Mouse (Mus musculus): ENCODE results near the gene Galr3. TPM values are rescaled to one million over a fixed set of nuclear protein-coding genes. Genes with fewer than 3 reads are reported as not detected.
A peak's percentile ranks its signal among the peaks of the same experiment; 100 is the strongest.
"Not testable (repeated sequence)": the region's sequence is repeated elsewhere in the genome, so short reads cannot be mapped to it uniquely, and the experiment has no call there.

The Galr3 gene
- polyA plus RNA-seq, 1 experiment from 2014 or later: not detected

DNA sequence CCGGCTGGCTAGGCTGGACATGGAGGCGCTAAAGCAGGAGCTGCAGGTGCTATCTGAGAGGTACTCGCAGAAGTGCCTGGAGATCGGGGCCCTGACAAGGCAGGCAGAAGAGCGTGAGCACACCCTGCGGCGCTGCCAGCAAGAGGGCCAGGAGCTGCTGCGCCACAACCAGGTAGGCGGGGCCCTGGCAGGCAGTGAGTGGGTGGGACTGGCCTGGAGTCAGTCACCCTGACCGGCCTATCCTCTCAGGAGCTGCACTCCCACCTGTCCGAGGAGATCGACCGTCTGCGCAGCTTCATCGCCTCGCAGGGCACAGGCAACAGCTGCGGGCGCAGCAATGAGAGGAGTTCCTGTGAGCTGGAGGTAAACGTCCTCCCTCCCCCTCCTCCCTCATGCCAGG, 39.6 kb upstream of the Galr3 start:
- H3K36me3 ChIP-seq (ENCODE audit: control insufficient read depth, insufficient read depth, low read length): peaks cover 32% of the 10 kb centered on the region
- no peak for DNase-seq (ENCODE audit: low spot score)

DNA sequence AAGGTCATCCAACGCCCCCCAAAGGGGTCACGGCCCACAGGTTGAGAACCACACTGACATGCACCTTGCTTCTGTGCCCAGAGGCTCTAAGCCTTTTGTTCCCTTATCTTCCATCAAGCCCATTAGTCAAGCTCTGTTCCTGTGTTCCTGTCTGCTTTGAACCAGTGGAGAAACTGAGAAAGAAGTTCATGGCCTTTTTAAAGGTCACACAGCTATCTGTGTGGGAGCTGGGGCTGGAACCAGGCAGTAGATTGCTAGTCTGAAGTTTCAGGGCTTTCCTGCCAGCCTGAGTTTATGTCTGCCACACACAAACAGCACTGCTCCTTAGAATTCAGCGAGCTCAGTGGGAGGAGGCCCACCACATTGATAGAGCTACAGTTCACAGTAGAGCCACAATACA, 38.6 kb upstream of the Galr3 start:
- DNase-seq (ENCODE audit: low spot score): no peak
- no peak overlapping the region for H3K9ac ChIP-seq (ENCODE audit: low read length)
- no peak for ATAC-seq (ENCODE audit: insufficient number of reproducible peaks, low FRiP score, low TSS enrichment, low read depth)
- 89% methylated on average over 3 of the region's 3 CpGs for WGBS
- no peak overlapping the region for H3K27ac ChIP-seq (replicated peaks; ENCODE audit: low read depth, low read length)
- no peaks in the 10 kb centered on the region for H3K27me3 ChIP-seq (ENCODE audit: control insufficient read depth, insufficient read depth, low read length)
- H3K9me3 ChIP-seq (ENCODE audit: control insufficient read depth, low read length): no peaks in the 10 kb centered on the region
- no peak overlapping the region for H3K4me2 ChIP-seq (ENCODE audit: low read depth, severe bottlenecking)
- H3K4me1 ChIP-seq (ENCODE audit: control insufficient read depth, insufficient read depth, low read length): no peaks in the 10 kb centered on the region
- peaks cover 32% of the 10 kb centered on the region for H3K36me3 ChIP-seq (ENCODE audit: control insufficient read depth, insufficient read depth, low read length)
- H3K4me3 ChIP-seq (ENCODE audit: low read depth, low read length): no peak overlapping the region

More for the DNA sequence above, 39.6 kb upstream of the Galr3 start:
- no peaks in the 10 kb centered on the region for H3K27me3 ChIP-seq (ENCODE audit: control insufficient read depth, insufficient read depth, low read length)
- H3K27ac ChIP-seq (replicated peaks; ENCODE audit: low read depth, low read length): no peak overlapping the region
- H3K4me1 ChIP-seq (ENCODE audit: control insufficient read depth, insufficient read depth, low read length): no peaks in the 10 kb centered on the region
- no peak overlapping the region for H3K4me3 ChIP-seq (ENCODE audit: low read depth, low read length)
- H3K9me3 ChIP-seq (ENCODE audit: control insufficient read depth, low read length): no peaks in the 10 kb centered on the region
- WGBS: 40% methylated on average over 19 of the region's 19 CpGs
- H3K9ac ChIP-seq (ENCODE audit: low read length): no peak overlapping the region
- H3K4me2 ChIP-seq (ENCODE audit: low read depth, severe bottlenecking): no peak overlapping the region
- ATAC-seq (ENCODE audit: insufficient number of reproducible peaks, low FRiP score, low TSS enrichment, low read depth): no peak

DNA sequence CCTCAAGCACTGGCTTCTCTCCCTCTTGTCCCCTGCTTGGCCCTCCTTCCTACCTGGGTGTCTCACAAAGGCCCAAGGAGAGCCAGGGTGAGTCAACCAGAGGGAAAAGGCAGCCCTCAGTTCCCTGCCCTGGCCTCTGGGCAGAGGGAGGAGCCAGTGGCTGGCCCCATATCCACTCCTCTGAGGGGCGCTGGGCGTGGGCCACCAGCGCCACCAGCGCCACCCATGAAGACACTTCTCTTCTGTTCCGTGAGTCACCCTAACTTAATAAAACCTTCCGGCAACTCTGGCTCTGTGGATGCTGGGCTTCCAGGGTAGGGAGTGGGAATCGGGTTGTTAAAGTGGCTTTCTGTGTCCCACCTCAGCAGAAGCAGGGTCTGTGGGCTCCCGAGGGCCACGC, 36.1 kb upstream of the Galr3 start:
- Histone ChIP-seq H3K27ac (replicated peaks; ENCODE audit: low read depth, low read length) (no peak overlapping the region), H3K4me2 (ENCODE audit: low read depth, severe bottlenecking) (no peak overlapping the region), H3K9ac (ENCODE audit: low read length) (no peak overlapping the region), H3K27me3 (ENCODE audit: control insufficient read depth, insufficient read depth, low read length) (no peaks in the 10 kb centered on the region), H3K9me3 (ENCODE audit: control insufficient read depth, low read length) (no peaks in the 10 kb centered on the region), H3K4me3 (ENCODE audit: low read depth, low read length) (no peak overlapping the region), H3K36me3 (ENCODE audit: control insufficient read depth, insufficient read depth, low read length) (peaks cover 30% of the 10 kb centered on the region), H3K4me1 (ENCODE audit: control insufficient read depth, insufficient read depth, low read length) (no peaks in the 10 kb centered on the region)
- no peak for ATAC-seq (ENCODE audit: insufficient number of reproducible peaks, low FRiP score, low TSS enrichment, low read depth)
- WGBS: 93% methylated on average over 9 of the region's 9 CpGs
- no peak for DNase-seq (ENCODE audit: low spot score)

DNA sequence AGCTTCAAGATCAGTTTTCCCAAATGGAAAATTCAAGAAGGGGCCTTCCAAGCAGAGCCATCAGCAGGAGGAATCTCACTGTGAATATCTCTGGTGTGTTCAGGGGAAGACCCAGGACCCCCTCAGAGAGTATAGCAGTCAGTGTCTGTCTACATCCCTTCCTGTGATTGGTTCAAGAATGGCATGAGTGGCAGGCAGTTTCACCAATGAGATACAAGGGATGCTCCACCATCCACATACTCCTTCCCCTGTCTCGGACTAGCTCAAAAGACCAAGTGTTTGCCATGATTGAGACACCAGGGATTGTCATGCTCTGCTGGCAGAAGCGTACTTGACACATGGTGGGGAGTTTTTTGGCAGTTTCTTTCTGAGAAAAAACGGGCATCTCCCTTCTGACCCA, 35.0 kb upstream of the Galr3 start:
- no peak for DNase-seq (ENCODE audit: low spot score)
- peaks cover 25% of the 10 kb centered on the region for H3K36me3 ChIP-seq (ENCODE audit: control insufficient read depth, insufficient read depth, low read length)
- 78% methylated on average over 3 of the region's 3 CpGs for WGBS

DNA sequence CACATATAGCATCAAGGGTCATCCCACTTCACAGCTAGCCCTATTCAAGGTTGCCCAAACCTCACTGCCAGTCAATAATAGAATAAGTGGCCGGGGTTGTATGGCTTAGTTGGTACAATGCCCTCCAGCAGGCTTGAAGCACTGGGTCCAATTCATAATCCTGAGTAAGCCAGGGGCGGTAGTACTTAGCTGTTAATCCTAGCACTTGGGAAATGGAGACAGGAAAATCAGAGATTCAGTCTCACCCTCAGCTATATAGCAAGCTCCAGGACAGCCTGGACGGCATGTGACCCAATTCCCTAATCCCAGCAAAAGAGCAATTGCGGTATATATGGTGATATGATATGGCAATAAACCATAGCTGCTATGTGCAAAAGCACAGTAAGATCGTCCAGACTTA, 34.6 kb upstream of the Galr3 start:
- Histone ChIP-seq H3K9ac (ENCODE audit: low read length) (no peak overlapping the region), H3K4me1 (ENCODE audit: control insufficient read depth, insufficient read depth, low read length) (no peaks in the 10 kb centered on the region), H3K36me3 (ENCODE audit: control insufficient read depth, insufficient read depth, low read length) (peaks cover 23% of the 10 kb centered on the region), H3K9me3 (ENCODE audit: control insufficient read depth, low read length) (no peaks in the 10 kb centered on the region), H3K4me2 (ENCODE audit: low read depth, severe bottlenecking) (no peak overlapping the region), H3K27ac (replicated peaks; ENCODE audit: low read depth, low read length) (no peak overlapping the region), H3K27me3 (ENCODE audit: control insufficient read depth, insufficient read depth, low read length) (no peaks in the 10 kb centered on the region), H3K4me3 (ENCODE audit: low read depth, low read length) (no peak overlapping the region)
- DNase-seq (ENCODE audit: low spot score) (no peak), ATAC-seq (ENCODE audit: insufficient number of reproducible peaks, low FRiP score, low TSS enrichment, low read depth) (no peak)
- WGBS: 92% methylated on average over 5 of the region's 5 CpGs

More for the DNA sequence above, 35.0 kb upstream of the Galr3 start:
- Histone ChIP-seq H3K27me3 (ENCODE audit: control insufficient read depth, insufficient read depth, low read length) (no peaks in the 10 kb centered on the region), H3K27ac (replicated peaks; ENCODE audit: low read depth, low read length) (no peak overlapping the region), H3K4me1 (ENCODE audit: control insufficient read depth, insufficient read depth, low read length) (no peaks in the 10 kb centered on the region), H3K4me3 (ENCODE audit: low read depth, low read length) (no peak overlapping the region), H3K9ac (ENCODE audit: low read length) (no peak overlapping the region), H3K4me2 (ENCODE audit: low read depth, severe bottlenecking) (no peak overlapping the region), H3K9me3 (ENCODE audit: control insufficient read depth, low read length) (no peaks in the 10 kb centered on the region)
- ATAC-seq (ENCODE audit: insufficient number of reproducible peaks, low FRiP score, low TSS enrichment, low read depth): no peak

DNA sequence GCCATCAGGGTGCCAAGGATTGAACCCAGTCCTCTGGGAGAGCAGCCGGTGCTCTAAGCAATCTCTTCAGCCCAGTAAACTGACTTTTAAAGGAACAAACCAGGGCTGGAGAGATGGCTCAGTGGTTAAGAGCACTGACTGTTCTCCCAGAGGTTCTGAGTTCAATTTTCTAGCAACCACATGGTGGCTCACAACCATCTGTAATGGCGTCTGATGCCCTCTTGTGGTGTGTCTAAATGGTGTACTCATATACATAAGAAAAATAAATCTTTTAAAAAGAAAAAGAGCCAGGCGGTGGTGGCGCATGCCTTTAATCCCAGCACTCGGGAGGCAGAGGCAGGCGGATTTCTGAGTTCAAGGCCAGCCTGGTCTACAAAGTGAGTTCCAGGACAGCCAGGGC, 33.8 kb upstream of the Galr3 start:
- H3K9me3 ChIP-seq (ENCODE audit: control insufficient read depth, low read length); DNase-seq (ENCODE audit: low spot score); H3K4me1 ChIP-seq (ENCODE audit: control insufficient read depth, insufficient read depth, low read length); H3K27me3 ChIP-seq (ENCODE audit: control insufficient read depth, insufficient read depth, low read length); H3K27ac ChIP-seq (replicated peaks; ENCODE audit: low read depth, low read length); ATAC-seq (ENCODE audit: insufficient number of reproducible peaks, low FRiP score, low TSS enrichment, low read depth); H3K4me3 ChIP-seq (ENCODE audit: low read depth, low read length); H3K9ac ChIP-seq (ENCODE audit: low read length); H3K4me2 ChIP-seq (ENCODE audit: low read depth, severe bottlenecking): not testable (repeated sequence)
- WGBS: 95% methylated on average over 6 of the region's 6 CpGs
- peaks cover 21% of the 10 kb centered on the region for H3K36me3 ChIP-seq (ENCODE audit: control insufficient read depth, insufficient read depth, low read length)

DNA sequence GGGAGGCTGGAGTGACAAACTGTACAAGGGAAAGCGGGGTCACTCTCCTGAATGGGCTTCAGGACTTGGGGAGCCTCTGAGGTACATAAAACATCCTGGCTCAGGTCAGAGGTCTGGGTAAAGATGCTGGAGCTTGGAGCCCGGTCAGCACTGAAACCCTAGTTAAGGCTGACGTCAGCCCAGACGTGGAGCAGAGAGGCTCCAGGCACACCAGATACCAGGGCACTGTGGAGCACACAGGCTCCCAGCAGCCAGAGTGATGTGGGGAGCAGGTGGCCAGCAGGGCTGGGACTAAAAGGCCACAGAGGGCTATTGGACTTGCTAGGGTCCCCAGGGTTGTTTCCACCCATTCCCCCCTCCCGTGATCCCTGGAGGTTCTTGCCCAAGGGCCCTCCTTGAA, 32.0 kb upstream of the Galr3 start:
- WGBS: 64% methylated on average over 5 of the region's 5 CpGs
- Histone ChIP-seq H3K9ac (ENCODE audit: low read length) (peak overlapping the region; percentile 4; the same call in 1 of the 2 replicates), H3K4me3 (ENCODE audit: low read depth, low read length) (no peak overlapping the region), H3K27me3 (ENCODE audit: control insufficient read depth, insufficient read depth, low read length) (no peaks in the 10 kb centered on the region), H3K36me3 (ENCODE audit: control insufficient read depth, insufficient read depth, low read length) (peaks cover 11% of the 10 kb centered on the region), H3K4me1 (ENCODE audit: control insufficient read depth, insufficient read depth, low read length) (no peaks in the 10 kb centered on the region), H3K4me2 (ENCODE audit: low read depth, severe bottlenecking) (no peak overlapping the region), H3K9me3 (ENCODE audit: control insufficient read depth, low read length) (no peaks in the 10 kb centered on the region), H3K27ac (replicated peaks; ENCODE audit: low read depth, low read length) (no peak overlapping the region)
- ATAC-seq (ENCODE audit: insufficient number of reproducible peaks, low FRiP score, low TSS enrichment, low read depth) (no peak), DNase-seq (ENCODE audit: low spot score) (no peak)

DNA sequence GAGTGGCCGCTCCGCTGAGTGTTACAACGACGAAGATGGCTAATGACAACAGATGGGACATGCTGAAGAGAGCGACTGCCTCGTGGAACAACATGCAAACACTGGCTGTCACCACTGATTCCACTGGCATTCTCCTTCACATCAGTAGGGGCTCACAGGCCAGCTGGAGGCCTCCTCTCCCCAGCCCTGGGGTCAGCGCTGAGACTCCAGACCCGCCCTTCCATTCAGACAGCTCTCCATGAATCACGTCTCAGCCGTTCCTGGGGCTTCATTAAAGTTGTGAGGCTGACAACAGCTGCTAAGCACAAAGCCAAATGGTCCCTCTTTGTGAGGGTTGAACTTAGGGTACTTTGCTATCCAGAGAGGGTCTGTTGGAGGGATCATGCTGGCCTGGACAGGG, 30.1 kb upstream of the Galr3 start:
- no peaks in the 10 kb centered on the region for H3K4me1 ChIP-seq (ENCODE audit: control insufficient read depth, insufficient read depth, low read length)
- H3K27ac ChIP-seq (replicated peaks; ENCODE audit: low read depth, low read length): no peak overlapping the region
- DNase-seq (ENCODE audit: low spot score): no peak
- WGBS: 52% methylated on average over 10 of the region's 10 CpGs
- no peaks in the 10 kb centered on the region for H3K9me3 ChIP-seq (ENCODE audit: control insufficient read depth, low read length)
- H3K27me3 ChIP-seq (ENCODE audit: control insufficient read depth, insufficient read depth, low read length): no peaks in the 10 kb centered on the region
- H3K4me3 ChIP-seq (ENCODE audit: low read depth, low read length): no peak overlapping the region
- no peak overlapping the region for H3K4me2 ChIP-seq (ENCODE audit: low read depth, severe bottlenecking)
- ATAC-seq (ENCODE audit: insufficient number of reproducible peaks, low FRiP score, low TSS enrichment, low read depth): no peak
- H3K9ac ChIP-seq (ENCODE audit: low read length): no peak overlapping the region
- H3K36me3 ChIP-seq (ENCODE audit: control insufficient read depth, insufficient read depth, low read length): no peaks in the 10 kb centered on the region

DNA sequence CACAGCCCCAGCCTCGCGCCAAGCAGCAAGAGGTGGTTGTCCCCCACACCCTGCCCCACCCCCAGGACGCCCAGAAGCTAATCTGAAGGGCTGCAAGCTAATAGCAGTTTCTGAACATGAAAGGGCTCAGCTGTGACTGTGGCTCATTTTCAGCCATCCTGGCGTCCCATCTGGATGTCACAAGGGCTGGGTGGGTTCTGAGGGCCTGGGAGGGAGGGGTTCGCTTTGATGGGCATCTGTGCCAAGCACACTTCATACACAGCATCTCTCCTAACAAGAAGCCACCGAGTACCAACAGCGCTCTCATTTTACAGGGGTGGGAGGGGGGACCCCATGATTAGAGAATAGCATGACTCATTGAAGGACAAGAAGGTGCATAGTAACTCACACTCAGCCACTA, 28.3 kb upstream of the Galr3 start:
- 53% methylated on average over 7 of the region's 7 CpGs for WGBS

More for the DNA sequence above, 28.3 kb upstream of the Galr3 start:
- Histone ChIP-seq H3K9ac (ENCODE audit: low read length) (no peak overlapping the region), H3K27me3 (ENCODE audit: control insufficient read depth, insufficient read depth, low read length) (no peaks in the 10 kb centered on the region), H3K4me2 (ENCODE audit: low read depth, severe bottlenecking) (no peak overlapping the region), H3K9me3 (ENCODE audit: control insufficient read depth, low read length) (no peaks in the 10 kb centered on the region), H3K4me1 (ENCODE audit: control insufficient read depth, insufficient read depth, low read length) (no peaks in the 10 kb centered on the region), H3K27ac (replicated peaks; ENCODE audit: low read depth, low read length) (no peak overlapping the region), H3K36me3 (ENCODE audit: control insufficient read depth, insufficient read depth, low read length) (no peaks in the 10 kb centered on the region), H3K4me3 (ENCODE audit: low read depth, low read length) (no peak overlapping the region)
- ATAC-seq (ENCODE audit: insufficient number of reproducible peaks, low FRiP score, low TSS enrichment, low read depth) (no peak), DNase-seq (ENCODE audit: low spot score) (no peak)
